Mouse (Mus musculus) CD8-positive naive resting alpha-beta T cell, adult 57 days (primary cell): ENCODE data around the gene Cux2. TPM values are rescaled to one million over a fixed set of nuclear protein-coding genes. Genes with fewer than 3 reads are reported as not detected.

Experiments
- total RNA-seq: library from RNA; stranded (reverse); gene quantifications from one replicate; pipeline ENCODE4 v1.2.4, GENCODE M21; 2023

Cux2 gene
- total RNA-seq: not detected

DNA sequence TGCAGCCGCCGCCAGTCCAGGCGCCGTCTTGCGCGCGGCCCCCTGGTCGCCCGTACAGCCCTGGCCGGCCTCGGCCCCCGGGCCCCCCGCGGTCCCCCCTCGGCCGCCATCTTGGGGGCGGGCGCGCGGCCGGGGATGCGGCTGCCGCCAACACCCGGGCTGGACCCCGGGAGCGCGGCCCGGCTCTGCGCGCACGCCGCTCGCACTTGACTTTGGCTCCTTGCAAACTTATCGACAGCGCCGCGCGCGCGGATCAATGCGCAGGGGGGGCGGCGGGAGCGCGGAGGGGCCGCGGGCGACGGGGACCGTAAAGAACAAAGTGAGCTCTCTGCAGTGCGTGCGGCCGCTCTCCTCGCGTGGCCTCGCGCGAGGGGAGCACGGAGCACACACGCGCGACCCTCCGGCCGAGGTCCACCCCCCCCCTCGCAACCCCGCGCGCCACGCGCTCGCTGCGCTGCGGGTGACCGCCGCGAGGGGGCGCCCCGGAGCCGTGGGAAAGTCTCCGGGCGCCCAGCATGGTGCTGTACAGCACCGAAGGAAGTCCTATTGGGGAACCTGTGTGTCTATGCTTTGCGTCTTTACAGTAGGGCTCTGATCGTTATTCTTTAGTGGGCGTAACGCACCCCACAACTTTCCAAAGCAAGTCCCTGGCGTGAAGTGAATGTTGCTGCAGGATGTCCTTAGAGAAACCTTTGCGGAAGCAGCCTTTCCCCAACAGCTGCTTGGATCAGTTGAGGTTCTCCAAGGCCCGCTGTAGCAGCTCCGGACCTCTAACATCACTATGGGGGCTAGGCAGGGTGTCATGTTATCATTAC is at the start of gene Cux2:
Cux2 (minus strand) TSS at position 86 of the 815 bp plus-strand sequence.

GRCm38 (mm10) chr5:121848743-121849142 is 201.2 kb downstream of the Cux2 start, which contains the start of gene Pheta1:
Gene Pheta1, plus strand, starts transcription at chr5:121848984.

GRCm38 (mm10) chr5:121837441-121838340 is 212.2 kb downstream of the Cux2 start, which contains the start of gene Sh2b3:
Gene Sh2b3, minus strand, starts transcription at chr5:121837646.

Other genes with a start within 250 kb of the Cux2 start
- gene Sh2b3, start 212.5 kb downstream of the Cux2 start, total RNA-seq: 39.9 TPM
- gene Pheta1, start 201.1 kb downstream of the Cux2 start, total RNA-seq: 6.7 TPM
- not detected for gene Myl2, start 50.8 kb upstream of the Cux2 start, total RNA-seq
- gene Ccdc63, start 90.7 kb upstream of the Cux2 start, total RNA-seq: 0.09 TPM
- gene Ppp1cc, start 108.2 kb upstream of the Cux2 start, total RNA-seq: 279 TPM
- 114 TPM for gene Hvcn1, start 156.7 kb upstream of the Cux2 start, total RNA-seq
- gene Tctn1, start 214.4 kb upstream of the Cux2 start, total RNA-seq: 5.5 TPM
- 35.1 TPM for gene Pptc7, start 234.3 kb upstream of the Cux2 start, total RNA-seq